Mouse (Mus musculus) lung, postnatal 25 days (tissue): ENCODE measurements around the gene Fnbp1.

Source experiments
- DNase-seq: peaks from one replicate; pipeline ENCODE4 v3.0.0; 2022; ENCODE audit warnings: low spot score

Gene Fnbp1

GRCm38 (mm10) chr2:31096119-31096518 lies 45.7 kb downstream of the Fnbp1 start:
- no peak for DNase-seq

- DNase-seq = no peak
These were observed 47.2 kb downstream of the Fnbp1 start for GRCm38 (mm10) chr2:31094565-31094964.

- no peak for DNase-seq
These were observed 48.9 kb downstream of the Fnbp1 start for GRCm38 (mm10) chr2:31092939-31093338.

- DNase-seq = no peak
These were observed 50.6 kb downstream of the Fnbp1 start for GRCm38 (mm10) chr2:31091182-31091581.

GRCm38 (mm10) chr2:31089607-31090006 lies 52.2 kb downstream of the Fnbp1 start:
- DNase-seq = no peak

- DNase-seq = no peak
These were observed 52.9 kb downstream of the Fnbp1 start for GRCm38 (mm10) chr2:31088871-31089270.

GRCm38 (mm10) chr2:31087663-31088661 lies 53.8 kb downstream of the Fnbp1 start:
- DNase-seq = peak; percentile 37

GRCm38 (mm10) chr2:31087085-31087484 lies 54.7 kb downstream of the Fnbp1 start:
- no peak for DNase-seq

- no peak for DNase-seq
These were observed 55.3 kb downstream of the Fnbp1 start for GRCm38 (mm10) chr2:31086543-31086942.

- no peak for DNase-seq
These were observed 57.5 kb downstream of the Fnbp1 start for GRCm38 (mm10) chr2:31084169-31084850.

- no peak for DNase-seq
These were observed 58.4 kb downstream of the Fnbp1 start for GRCm38 (mm10) chr2:31083372-31083771.

GRCm38 (mm10) chr2:31082639-31083038 lies 59.2 kb downstream of the Fnbp1 start:
- peak; percentile 68 for DNase-seq

GRCm38 (mm10) chr2:31081349-31081748 lies 60.5 kb downstream of the Fnbp1 start:
- DNase-seq = no peak

GRCm38 (mm10) chr2:31079117-31079516 lies 62.7 kb downstream of the Fnbp1 start:
- DNase-seq = no peak

GRCm38 (mm10) chr2:31077574-31077973 lies 64.2 kb downstream of the Fnbp1 start:
- DNase-seq = no peak

- no peak for DNase-seq
These were observed 65.3 kb downstream of the Fnbp1 start for GRCm38 (mm10) chr2:31076351-31077140.

- DNase-seq = no peak
These were observed 66.0 kb downstream of the Fnbp1 start for GRCm38 (mm10) chr2:31075836-31076235.

GRCm38 (mm10) chr2:31075168-31075567 lies 66.6 kb downstream of the Fnbp1 start:
- DNase-seq = no peak

GRCm38 (mm10) chr2:31069506-31069905 lies 72.3 kb downstream of the Fnbp1 start:
- no peak for DNase-seq

- DNase-seq = no peak
These were observed 72.7 kb downstream of the Fnbp1 start for GRCm38 (mm10) chr2:31069114-31069445.

GRCm38 (mm10) chr2:31068246-31069113 lies 73.3 kb downstream of the Fnbp1 start:
- DNase-seq = no peak
